20 mouse cellular contexts compared by ENCODE assay signal in genomic region chr13:41530326-41530725, GRCm38 (mm10). TPM values are rescaled to one million over a fixed set of nuclear protein-coding genes. Genes with fewer than 3 reads are reported as not detected.
DNase-seq lines count a peak whose midpoint lies in the region; ATAC-seq lines count a peak whose summit lies in the region.
"Had no signal": no experiment of that assay in that cellular context is flagged by ENCODE, and none has a peak within 500 bp of the region (broad histone marks: within the 10 kb centered on the region; RNA-seq: fewer than 3 reads in every experiment).

No protein-coding gene starts in this region.

- peak; percentile 57 for DNase-seq in embryonic facial prominence, embryonic 14.5 days (ENCODE audit: low spot score)
- no peak for DNase-seq in embryonic facial prominence, embryonic 10.5 days (ENCODE audit: low spot score)
- peak; percentile 6 for DNase-seq in heart, embryonic 10.5 days (ENCODE audit: low spot score)
- no peak for DNase-seq in heart, postnatal 14 days
- peak; percentile 40 to 63 for DNase-seq in right cerebral cortex, postnatal 10 days (ENCODE audit: low spot score in 2 of 2)
- DNase-seq in right cerebral cortex, postnatal 36 days (ENCODE audit: low spot score in 2 of 2): no peak
- DNase-seq: adrenal gland, adult 2 months; adrenal gland, postnatal 25 days; cerebellum, adult 18-20 months; cerebellum, adult 9-11 months; cerebellum, postnatal 36 days; gastrocnemius, postnatal 10 days; heart, adult 2 months; heart, postnatal 36 days had no signal

- no peak overlapping the region for H3K9ac ChIP-seq in embryonic facial prominence, embryonic 14.5 days (ENCODE audit: low read depth, low read length)
- H3K9ac ChIP-seq in embryonic facial prominence, embryonic 15.5 days: no peak overlapping the region
- no peak overlapping the region for H3K9ac ChIP-seq in kidney, embryonic 16.5 days (replicated peaks; ENCODE audit: low read length)
- H3K9ac ChIP-seq: forebrain, embryonic 12.5 days; heart, embryonic 12.5 days; hindbrain, embryonic 12.5 days had no signal

- H3K4me3 ChIP-seq in embryonic facial prominence, embryonic 14.5 days (ENCODE audit: low read depth, low read length): no peak overlapping the region
- no peak overlapping the region for H3K4me3 ChIP-seq in embryonic facial prominence, embryonic 10.5 days
- no peak overlapping the region for H3K4me3 ChIP-seq in heart, embryonic 10.5 days
- no peak overlapping the region for H3K4me3 ChIP-seq in embryonic facial prominence, embryonic 15.5 days (replicated peaks)
- no peak overlapping the region for H3K4me3 ChIP-seq in kidney, embryonic 16.5 days (ENCODE audit: low read length)
- H3K4me3 ChIP-seq: forebrain, embryonic 12.5 days; heart, adult 2 months; heart, embryonic 12.5 days; hindbrain, embryonic 12.5 days had no signal

- H3K4me2 ChIP-seq in embryonic facial prominence, embryonic 14.5 days (ENCODE audit: low read depth, low read length): no peak overlapping the region
- H3K4me2 ChIP-seq in embryonic facial prominence, embryonic 15.5 days (replicated peaks): no peak overlapping the region
- H3K4me2 ChIP-seq in kidney, embryonic 16.5 days (replicated peaks; ENCODE audit: low read depth, low read length): no peak overlapping the region
- H3K4me2 ChIP-seq: forebrain, embryonic 12.5 days; heart, embryonic 12.5 days; hindbrain, embryonic 12.5 days had no signal

- no peaks in the 10 kb centered on the region for H3K27me3 ChIP-seq in embryonic facial prominence, embryonic 14.5 days (replicated peaks; ENCODE audit: control insufficient read depth, insufficient read depth, low read length)
- H3K27me3 ChIP-seq in embryonic facial prominence, embryonic 10.5 days (replicated peaks; ENCODE audit: low read depth, poor library complexity, severe bottlenecking): no peaks in the 10 kb centered on the region
- no peaks in the 10 kb centered on the region for H3K27me3 ChIP-seq in heart, embryonic 10.5 days (ENCODE audit: insufficient read depth, poor library complexity, severe bottlenecking)
- H3K27me3 ChIP-seq in embryonic facial prominence, embryonic 15.5 days: no peaks in the 10 kb centered on the region
- H3K27me3 ChIP-seq in kidney, embryonic 16.5 days (ENCODE audit: insufficient read depth, low read length): no peaks in the 10 kb centered on the region
- H3K27me3 ChIP-seq: forebrain, embryonic 12.5 days; heart, embryonic 12.5 days; hindbrain, embryonic 12.5 days had no signal

- no peak overlapping the region for H3K27ac ChIP-seq in embryonic facial prominence, embryonic 14.5 days (replicated peaks; ENCODE audit: low read depth, low read length)
- no peak overlapping the region for H3K27ac ChIP-seq in embryonic facial prominence, embryonic 10.5 days (replicated peaks)
- H3K27ac ChIP-seq in heart, embryonic 10.5 days: no peak overlapping the region
- no peak overlapping the region; the same call in 1 of the 2 replicates for H3K27ac ChIP-seq in embryonic facial prominence, embryonic 15.5 days (replicated peaks)
- H3K27ac ChIP-seq in kidney, embryonic 16.5 days (ENCODE audit: low read length): no peak overlapping the region
- H3K27ac ChIP-seq: forebrain, embryonic 12.5 days; heart, adult 2 months; hindbrain, embryonic 12.5 days; hindbrain, postnatal 0 days had no signal

- intact Hi-C loops in heart, postnatal 14 days (cut with DNase I): no loop called here

- H3K9me3 ChIP-seq in embryonic facial prominence, embryonic 14.5 days (ENCODE audit: control insufficient read depth, low read length): peaks cover 5% of the 10 kb centered on the region; the same call in 1 of the 2 replicates
- H3K9me3 ChIP-seq in embryonic facial prominence, embryonic 10.5 days: no peaks in the 10 kb centered on the region
- H3K9me3 ChIP-seq in heart, embryonic 10.5 days: no peaks in the 10 kb centered on the region
- H3K9me3 ChIP-seq in embryonic facial prominence, embryonic 15.5 days (replicated peaks): no peaks in the 10 kb centered on the region
- no peaks in the 10 kb centered on the region for H3K9me3 ChIP-seq in kidney, embryonic 16.5 days (ENCODE audit: low read length)
- H3K9me3 ChIP-seq: forebrain, embryonic 12.5 days; heart, embryonic 12.5 days; hindbrain, embryonic 12.5 days had no signal

- no peaks in the 10 kb centered on the region for H3K36me3 ChIP-seq in embryonic facial prominence, embryonic 14.5 days (ENCODE audit: control insufficient read depth, insufficient read depth, low read length)
- H3K36me3 ChIP-seq in embryonic facial prominence, embryonic 10.5 days (replicated peaks): no peaks in the 10 kb centered on the region
- H3K36me3 ChIP-seq in heart, embryonic 10.5 days: no peaks in the 10 kb centered on the region
- H3K36me3 ChIP-seq in embryonic facial prominence, embryonic 15.5 days: no peaks in the 10 kb centered on the region
- H3K36me3 ChIP-seq in kidney, embryonic 16.5 days (ENCODE audit: insufficient read depth, low read length): no peaks in the 10 kb centered on the region
- H3K36me3 ChIP-seq: forebrain, embryonic 12.5 days; heart, embryonic 12.5 days; hindbrain, embryonic 12.5 days had no signal

- ATAC-seq in embryonic facial prominence, embryonic 14.5 days (ENCODE audit: low read depth): no peak
- 0 out of 2 replicates have a peak, but pooled peaks have one; percentile 51 for ATAC-seq in embryonic facial prominence, embryonic 15.5 days (ENCODE audit: insufficient number of reproducible peaks, low FRiP score, low TSS enrichment, low read depth)
- no peak for ATAC-seq in kidney, embryonic 16.5 days (ENCODE audit: low FRiP score, low TSS enrichment)
- ATAC-seq: hindbrain, postnatal 0 days had no signal

- no peaks in the 10 kb centered on the region for H3K4me1 ChIP-seq in embryonic facial prominence, embryonic 14.5 days (ENCODE audit: control insufficient read depth, insufficient read depth, low read length)
- no peaks in the 10 kb centered on the region for H3K4me1 ChIP-seq in embryonic facial prominence, embryonic 10.5 days
- H3K4me1 ChIP-seq in heart, embryonic 10.5 days: peaks cover 3% of the 10 kb centered on the region; the same call in 1 of the 2 replicates
- 0 out of 2 replicates have a peak, but pooled peaks cover 3% of the 10 kb centered on the region for H3K4me1 ChIP-seq in embryonic facial prominence, embryonic 15.5 days
- no peaks in the 10 kb centered on the region for H3K4me1 ChIP-seq in kidney, embryonic 16.5 days (ENCODE audit: insufficient read depth, low read length)
- H3K4me1 ChIP-seq: forebrain, embryonic 12.5 days; hindbrain, embryonic 12.5 days had no signal

RNA-seq across cellular contexts. Expression of gene Nedd9, which starts 43.2 kb away (rescaled TPM):
- 31.1 and 32.1 TPM in 2 replicates for polyA plus RNA-seq in embryonic facial prominence, embryonic 14.5 days (2014; fragmentation: Nextera tagmentation; extraction: Ambion mirVana)
- 17.4 and 19.1 TPM in 2 replicates for polyA plus RNA-seq in embryonic facial prominence, embryonic 10.5 days (2016; fragmentation: Nextera tagmentation; extraction: Ambion mirVana)
- 14.7 and 15.8 TPM in 2 replicates for polyA plus RNA-seq in heart, embryonic 10.5 days (2016; fragmentation: Nextera tagmentation; extraction: Ambion mirVana)
- total RNA-seq in heart, postnatal 14 days (2021): 10 to 100 TPM; 29.3 to 35.2 TPM
- polyA plus RNA-seq in embryonic facial prominence, embryonic 15.5 days (2015; fragmentation: Nextera tagmentation; extraction: Ambion mirVana): 32.3 and 32.5 TPM in 2 replicates
- polyA plus RNA-seq in kidney, embryonic 16.5 days (2015; fragmentation: Nextera tagmentation; extraction: Ambion mirVana): 27.9 and 28.5 TPM in 2 replicates

Comparison
In these comparisons a context has a peak if more than half of its experiments do, and no peak if none do; other contexts are left out.
1. DNase-seq: peak in embryonic facial prominence, embryonic 14.5 days (single experiment), heart, embryonic 10.5 days (single experiment) and right cerebral cortex, postnatal 10 days (2 of 2); none in embryonic facial prominence, embryonic 10.5 days (single experiment), heart, postnatal 14 days (0 of 2) and right cerebral cortex, postnatal 36 days (0 of 2).